Mouse (Mus musculus) heart, postnatal 36 days (tissue): ENCODE data around the gene Myocd. TPM values are rescaled to one million over a fixed set of nuclear protein-coding genes. Genes with fewer than 3 reads are reported as not detected.

Experiments
- DNase-seq, 2 experiments: peaks; one replicate each; pipeline ENCODE4 v3.0.0; 2021 to 2022
- intact Hi-C: fragments of 180-260 bp; cut with DNase I; formaldehyde crosslinking; loops from one replicate; pipeline ENCODE4 v1.15.1; 2025
- total RNA-seq, 2 experiments: library from RNA; stranded (reverse); gene quantifications; 2 replicates each; pipeline ENCODE4 v1.2.3; 2021

Gene Myocd
- total RNA-seq = 10 to 100 TPM; 69.4 to 81.2 TPM

DNA sequence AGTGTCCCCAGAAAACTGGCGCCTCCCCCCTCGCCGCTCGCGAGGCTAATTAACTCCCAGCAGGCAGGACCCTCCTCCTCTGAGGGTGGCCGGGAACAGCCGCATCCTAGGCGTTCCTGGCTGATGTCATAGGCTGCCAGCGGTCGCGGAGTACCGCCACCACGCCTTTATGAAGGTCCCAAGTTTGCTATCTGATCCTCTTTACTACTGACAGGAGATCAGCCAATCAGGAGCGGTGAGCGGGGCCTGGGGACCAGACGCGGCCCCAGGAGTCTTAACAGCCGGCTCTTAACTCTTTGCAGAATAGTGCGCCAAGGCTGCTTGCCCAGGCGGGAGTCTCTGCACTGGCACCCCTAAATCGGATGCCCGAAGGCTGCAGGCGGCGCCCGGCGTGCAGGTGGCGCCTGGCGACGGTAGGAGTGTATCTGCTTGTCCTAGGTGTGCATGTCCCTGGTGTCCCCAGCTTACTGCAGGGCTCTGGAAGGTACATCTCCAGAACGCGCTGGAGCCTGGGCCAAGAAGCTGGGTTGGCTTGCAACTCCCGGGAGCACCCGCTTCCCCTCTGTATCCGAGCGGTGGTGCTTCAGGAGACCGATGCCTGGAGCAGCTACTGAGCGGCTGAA is at the start of gene Myocd:
TSS of gene Myocd (minus strand) at position 139 of the 623 bp plus-strand sequence.
- peak; percentile 55 to 58 for DNase-seq
- intact Hi-C loops = loop anchor here (2.0 to 10.0 kb wide), 7 partner anchors 25 to 365 kb away; no protein-coding TSS in a partner anchor

- intact Hi-C loops = loop anchor here (5.0 kb wide), 1 partner anchor 97 kb away; no protein-coding TSS in a partner anchor
Measured at GRCm38 (mm10) chr11:65303824-65304223, 34.0 kb upstream of the Myocd start.

GRCm38 (mm10) chr11:65294128-65294833 is 24.5 kb upstream of the Myocd start:
- intact Hi-C loops = loop anchor here (2.0 kb wide), 1 partner anchor 23 kb away; no protein-coding TSS in a partner anchor
- DNase-seq = no peak

More at GRCm38 (mm10) chr11:65303824-65304223, 34.0 kb upstream of the Myocd start:
- DNase-seq = peak in 1 of 2 experiments; percentile 29

DNA sequence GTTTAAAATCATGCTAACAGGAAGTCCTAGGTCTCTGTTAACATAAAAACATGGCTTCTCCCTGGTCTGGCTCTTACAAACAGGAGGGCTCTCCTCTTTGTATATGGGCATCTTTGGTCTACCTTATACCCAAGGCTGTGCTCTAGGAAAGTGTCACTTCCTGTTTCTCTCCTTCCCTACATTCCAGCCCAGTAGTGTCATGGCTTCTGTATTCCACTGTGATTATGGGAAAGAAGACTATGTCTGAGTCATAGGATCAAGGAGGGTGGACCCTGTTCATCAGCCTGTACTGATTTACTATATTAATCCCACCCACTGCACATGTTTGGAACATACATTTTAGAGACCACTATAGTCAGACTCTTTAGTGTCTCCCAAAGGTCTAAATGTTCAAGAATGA is 23.2 kb upstream of the Myocd start:
- no peak for DNase-seq
- intact Hi-C loops = no loop called here

GRCm38 (mm10) chr11:65287706-65288105 is 17.9 kb upstream of the Myocd start:
- intact Hi-C loops = no loop called here
- no peak for DNase-seq

DNA sequence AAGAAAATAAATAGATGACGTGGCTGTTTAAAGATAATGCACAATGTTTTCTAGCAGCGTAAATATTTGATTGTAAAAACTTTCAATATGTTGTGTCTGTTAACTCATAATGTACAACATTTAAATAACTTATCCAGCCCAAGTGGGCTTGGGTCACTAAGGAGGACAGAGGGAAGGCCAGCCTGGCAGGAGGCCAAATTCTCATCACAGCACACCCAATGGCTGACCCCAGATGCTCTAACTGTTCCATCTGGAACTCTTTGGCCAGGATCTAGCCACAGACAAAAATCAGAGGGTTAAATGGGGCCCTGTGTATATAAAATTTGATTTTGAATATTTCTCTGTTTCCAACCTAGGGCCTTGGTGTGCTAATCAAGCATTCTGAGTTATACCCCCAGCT is 16.4 kb upstream of the Myocd start:
- intact Hi-C loops = no loop called here
- no peak for DNase-seq

DNA sequence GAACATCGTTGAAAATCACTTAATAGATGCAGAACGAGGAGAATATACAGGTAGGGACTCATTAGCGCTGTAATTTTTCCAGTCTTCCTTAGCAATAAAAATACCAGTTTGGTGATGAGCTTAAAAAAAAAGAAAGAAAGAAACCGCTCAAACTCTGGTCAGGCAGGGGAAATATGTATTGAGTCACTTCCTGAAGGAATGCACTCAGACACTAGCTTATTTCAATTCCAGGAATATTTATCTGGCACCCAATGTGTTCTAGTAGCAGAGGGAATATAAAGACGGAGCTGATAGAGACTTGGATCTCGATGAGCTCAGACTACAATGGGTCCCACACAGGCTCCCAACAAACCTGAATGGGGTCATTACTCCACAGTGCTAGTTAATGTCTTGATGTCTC is 5.7 kb upstream of the Myocd start:
- intact Hi-C loops = no loop called here
- no peak for DNase-seq

- no peak for DNase-seq
- intact Hi-C loops = loop anchor here (2.0 to 5.0 kb wide), 2 partner anchors 24 to 96 kb away; no protein-coding TSS in a partner anchor
Measured at GRCm38 (mm10) chr11:65271000-65271399, 1.2 kb upstream of the Myocd start.

GRCm38 (mm10) chr11:65268310-65268709 is 1.5 kb downstream of the Myocd start:
- peak in 1 of 2 experiments; percentile 34 for DNase-seq
- intact Hi-C loops = loop anchor here (2.0 to 10.0 kb wide), 5 partner anchors 32 to 366 kb away; no protein-coding TSS in a partner anchor

- peak in 1 of 2 experiments; percentile 22 for DNase-seq
- intact Hi-C loops = loop anchor here (5.0 to 10.0 kb wide), 2 partner anchors 56 to 371 kb away; no protein-coding TSS in a partner anchor
Measured at GRCm38 (mm10) chr11:65263466-65263865, 6.3 kb downstream of the Myocd start.

- DNase-seq = no peak
- intact Hi-C loops = no loop called here
Measured at GRCm38 (mm10) chr11:65258997-65259396, 10.8 kb downstream of the Myocd start.

DNA sequence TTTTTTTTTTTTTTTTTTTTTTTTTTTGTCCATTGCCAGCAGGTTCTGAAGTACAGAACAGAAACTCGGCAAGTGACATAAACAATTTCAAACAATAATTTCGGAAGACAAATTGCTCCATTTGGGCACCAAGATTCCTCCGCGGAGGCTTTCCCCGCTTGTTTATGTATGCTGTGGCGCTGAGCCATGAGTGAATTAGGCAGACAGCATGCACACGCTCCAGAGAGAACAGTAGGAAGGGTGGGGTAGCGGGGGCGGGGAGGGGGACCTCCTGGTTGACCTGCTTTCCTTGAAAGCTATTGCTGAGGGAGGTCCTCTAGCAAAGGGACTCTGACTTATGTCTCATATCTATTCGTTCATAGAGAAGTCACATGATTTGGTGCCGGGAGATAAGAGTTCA is 13.6 kb downstream of the Myocd start:
- intact Hi-C loops = no loop called here
- no peak for DNase-seq

DNA sequence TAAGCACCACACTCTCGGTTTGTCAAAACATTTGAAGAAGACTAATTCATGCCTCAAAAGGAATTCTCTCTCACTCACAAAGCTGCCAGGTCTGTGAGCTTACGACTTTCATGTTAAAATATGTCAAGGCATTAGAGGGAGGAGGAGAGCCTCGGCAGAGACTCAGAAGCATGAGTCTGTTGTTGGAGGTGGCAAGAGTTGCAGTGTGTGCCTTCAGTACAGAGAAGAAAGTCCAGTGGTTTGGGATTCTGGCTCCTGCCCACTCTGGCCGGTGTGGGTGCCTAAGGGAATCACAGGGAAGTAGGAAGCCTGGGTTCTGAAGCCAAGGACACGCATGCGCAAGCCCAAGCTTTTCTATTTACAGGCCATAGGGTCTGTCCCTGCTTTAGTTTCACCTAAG is 14.2 kb downstream of the Myocd start:
- intact Hi-C loops = no loop called here
- no peak for DNase-seq

GRCm38 (mm10) chr11:65250366-65250765 is 19.4 kb downstream of the Myocd start:
- no peak for DNase-seq
- intact Hi-C loops = no loop called here

- intact Hi-C loops = no loop called here
Measured at GRCm38 (mm10) chr11:65246301-65247054, 23.3 kb downstream of the Myocd start.

DNA sequence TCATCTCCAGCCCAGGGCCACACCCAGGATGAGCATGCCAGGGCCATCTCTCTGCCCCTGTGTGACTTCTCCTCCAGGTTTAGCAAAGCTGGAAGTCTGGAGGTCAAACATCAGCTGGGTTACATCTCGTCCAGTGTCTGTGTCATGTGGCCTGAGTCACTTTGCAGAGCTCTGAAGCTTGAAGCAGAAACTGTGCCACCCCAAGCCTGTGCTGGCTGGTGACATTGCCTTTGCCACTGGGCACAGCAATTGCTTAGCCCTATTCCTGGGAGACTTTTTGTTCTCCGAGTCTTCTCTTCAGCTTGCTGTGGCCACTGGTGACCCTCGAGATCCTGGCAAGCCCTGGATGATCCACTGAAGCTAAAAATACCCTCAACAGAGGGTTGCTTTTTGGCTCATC is 26.2 kb downstream of the Myocd start:
- DNase-seq = no peak
- intact Hi-C loops = no loop called here

More at GRCm38 (mm10) chr11:65246301-65247054, 23.3 kb downstream of the Myocd start:
- no peak for DNase-seq

DNA sequence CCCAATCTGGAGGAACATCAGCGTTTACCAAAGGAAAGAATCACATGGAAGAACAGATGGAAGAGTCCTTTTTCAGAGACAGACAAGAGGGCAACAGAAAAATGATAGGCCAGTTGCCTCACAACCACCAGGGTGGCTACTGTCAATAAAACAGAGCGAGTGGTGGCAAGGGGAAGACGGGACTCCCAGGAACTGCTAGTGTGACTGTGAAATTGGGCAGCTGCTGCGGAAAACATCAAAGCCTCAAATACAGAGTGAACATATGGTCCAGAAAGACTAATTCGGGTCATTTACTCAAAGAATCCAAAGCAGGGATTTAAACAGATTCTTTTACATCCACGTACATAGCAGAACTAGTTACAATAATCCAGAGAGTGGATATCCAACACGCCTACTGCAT is 29.3 kb downstream of the Myocd start:
- intact Hi-C loops = no loop called here
- no peak for DNase-seq

DNA sequence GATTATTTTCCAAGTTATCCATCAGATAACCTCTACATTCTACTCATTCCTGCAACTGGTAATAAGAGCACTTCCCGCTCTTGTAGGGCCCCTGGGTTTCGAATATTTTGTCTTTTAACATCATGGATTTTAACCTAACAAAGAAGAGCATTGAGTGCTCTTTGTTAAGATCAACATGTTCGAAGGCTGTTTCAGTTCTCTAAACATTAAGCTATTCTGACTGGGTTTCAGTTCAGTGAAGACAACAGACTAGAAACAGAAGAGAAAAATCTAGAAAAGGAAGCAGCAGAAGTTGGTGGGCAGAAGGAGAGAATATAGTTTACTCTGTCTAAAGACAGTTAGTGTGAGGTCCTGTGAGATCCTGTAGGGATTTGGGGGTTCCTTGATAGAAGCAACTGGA is 31.9 kb downstream of the Myocd start:
- intact Hi-C loops = no loop called here
- no peak for DNase-seq

DNA sequence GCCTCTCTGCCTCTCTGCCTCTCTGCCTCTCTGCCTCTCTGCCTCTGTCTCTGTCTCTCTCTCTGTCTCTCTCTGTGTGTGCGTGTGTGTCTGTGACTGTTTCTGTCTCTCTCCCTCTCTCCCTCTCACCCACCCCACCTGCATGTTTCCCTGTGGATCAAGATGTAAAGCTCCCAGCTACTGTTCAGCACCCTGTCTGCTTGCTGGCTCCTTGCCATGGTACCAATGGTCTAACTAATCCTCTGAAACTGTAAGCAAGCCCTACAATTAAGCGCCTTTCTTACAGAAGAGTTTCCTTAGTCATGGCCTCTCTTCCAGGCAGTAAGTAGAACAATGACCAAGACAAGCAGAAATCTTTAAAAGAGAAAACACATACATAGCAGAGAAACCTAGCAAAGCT is 32.9 kb downstream of the Myocd start:
- no peak for DNase-seq
- intact Hi-C loops = no loop called here

- DNase-seq = no peak
- intact Hi-C loops = no loop called here
Measured at GRCm38 (mm10) chr11:65235374-65235773, 34.4 kb downstream of the Myocd start.

GRCm38 (mm10) chr11:65231771-65232170 is 38.0 kb downstream of the Myocd start:
- no peak for DNase-seq
- intact Hi-C loops = no loop called here
